Mouse (Mus musculus): ENCODE measurements around the gene Sds. TPM values are rescaled to one million over a fixed set of nuclear protein-coding genes. Genes with fewer than 3 reads are reported as not detected.

Gene Sds
- polyA plus RNA-seq, 1 experiment: not detected

DNA sequence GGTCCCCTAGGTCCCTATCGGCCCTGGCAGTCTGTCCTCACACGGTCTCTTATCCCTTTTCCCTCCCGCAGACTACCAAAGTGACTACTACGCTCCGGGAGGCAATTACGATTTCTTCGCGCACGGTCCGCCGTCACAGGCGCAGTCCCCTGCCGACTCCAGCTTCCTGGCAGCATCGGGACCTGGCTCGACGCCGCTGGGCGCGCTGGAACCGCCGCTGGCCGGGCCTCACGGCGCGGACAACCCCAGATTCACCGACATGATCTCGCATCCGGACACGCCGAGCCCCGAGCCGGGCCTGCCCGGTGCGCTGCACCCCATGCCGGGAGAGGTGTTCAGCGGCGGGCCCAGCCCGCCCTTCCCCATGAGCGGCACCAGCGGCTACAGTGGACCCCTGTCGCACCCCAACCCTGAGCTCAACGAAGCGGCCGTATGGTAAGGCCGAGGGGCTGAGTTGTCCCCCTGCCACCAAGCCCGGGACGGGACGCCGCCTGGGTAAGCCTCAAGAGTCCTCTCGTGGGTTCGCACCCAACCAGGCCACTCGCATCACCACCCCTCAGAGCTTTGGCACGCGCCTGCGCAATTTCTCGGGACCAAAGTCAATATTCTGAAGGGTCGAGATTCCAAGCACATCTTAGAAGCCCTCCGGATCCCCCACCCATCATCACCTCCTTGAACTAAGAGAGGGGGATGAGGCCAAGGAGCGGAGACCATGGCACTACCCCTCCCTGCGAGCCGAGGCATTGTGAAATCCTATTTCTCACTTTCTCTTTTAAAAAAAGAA, 36.2 kb upstream of the Sds start:
- Histone ChIP-seq H3K4me1 (ENCODE audit: control insufficient read depth, insufficient read depth, low read length) (no peaks in the 10 kb centered on the region), H3K4me3 (ENCODE audit: insufficient read depth, low read length) (peak overlapping the region; percentile 31), H3K27ac (ENCODE audit: insufficient read depth, low read length) (no peak overlapping the region)
- TF ChIP-seq CTCF (IDR thresholded peaks at IDR 0.05; ENCODE audit: borderline replicate concordance, insufficient read depth, low read length) (no peak), POLR2A (IDR thresholded peaks at IDR 0.05; ENCODE audit: low read depth, low read length) (no peak)

GRCm38 (mm10) chr5:120440733-120441132, 35.6 kb upstream of the Sds start:
- Histone ChIP-seq H3K4me1 (ENCODE audit: control insufficient read depth, insufficient read depth, low read length) (no peaks in the 10 kb centered on the region), H3K4me3 (ENCODE audit: insufficient read depth, low read length) (peak overlapping the region; percentile 31), H3K27ac (ENCODE audit: insufficient read depth, low read length) (no peak overlapping the region)
- TF ChIP-seq CTCF (IDR thresholded peaks at IDR 0.05; ENCODE audit: borderline replicate concordance, insufficient read depth, low read length) (peak; percentile 87), POLR2A (IDR thresholded peaks at IDR 0.05; ENCODE audit: low read depth, low read length) (no peak)

GRCm38 (mm10) chr5:120447305-120447704, 29.0 kb upstream of the Sds start:
- no peak overlapping the region for H3K27ac ChIP-seq (ENCODE audit: insufficient read depth, low read length)
- H3K4me3 ChIP-seq (ENCODE audit: insufficient read depth, low read length): no peak overlapping the region
- no peaks in the 10 kb centered on the region for H3K4me1 ChIP-seq (ENCODE audit: control insufficient read depth, insufficient read depth, low read length)
- no peak for TF ChIP-seq POLR2A (IDR thresholded peaks at IDR 0.05; ENCODE audit: low read depth, low read length)
- no peak for TF ChIP-seq CTCF (IDR thresholded peaks at IDR 0.05; ENCODE audit: borderline replicate concordance, insufficient read depth, low read length)

GRCm38 (mm10) chr5:120454756-120455337, 21.5 kb upstream of the Sds start:
- H3K4me3 ChIP-seq (ENCODE audit: insufficient read depth, low read length): no peak overlapping the region

DNA sequence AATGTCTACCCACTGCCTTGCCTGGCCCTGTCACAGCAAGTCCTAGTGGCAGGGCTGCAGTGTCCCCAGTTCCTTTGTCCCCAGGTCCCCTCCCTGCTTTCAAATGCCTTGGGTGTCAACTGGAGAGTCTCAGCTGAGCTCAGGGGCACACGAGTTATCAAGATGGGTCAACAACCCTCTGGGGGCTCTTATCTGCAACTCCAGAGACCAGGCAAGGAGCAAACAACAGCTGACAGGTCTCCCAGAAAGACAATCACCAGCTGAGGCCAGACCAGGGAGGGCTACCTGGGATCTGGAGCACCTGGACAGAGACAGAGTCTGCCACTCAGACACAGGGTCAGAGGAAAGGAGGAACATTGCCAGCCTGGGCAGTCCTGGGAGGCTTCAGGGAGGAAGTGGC, 20.1 kb upstream of the Sds start:
- Histone ChIP-seq H3K4me3 (ENCODE audit: insufficient read depth, low read length) (no peak overlapping the region), H3K27ac (ENCODE audit: insufficient read depth, low read length) (no peak overlapping the region), H3K4me1 (ENCODE audit: control insufficient read depth, insufficient read depth, low read length) (no peaks in the 10 kb centered on the region)
- no peak for TF ChIP-seq CTCF (IDR thresholded peaks at IDR 0.05; ENCODE audit: borderline replicate concordance, insufficient read depth, low read length)
- no peak for TF ChIP-seq POLR2A (IDR thresholded peaks at IDR 0.05; ENCODE audit: low read depth, low read length)

More at GRCm38 (mm10) chr5:120454756-120455337, 21.5 kb upstream of the Sds start:
- Histone ChIP-seq H3K4me1 (ENCODE audit: control insufficient read depth, insufficient read depth, low read length) (no peaks in the 10 kb centered on the region), H3K27ac (ENCODE audit: insufficient read depth, low read length) (no peak overlapping the region)
- TF ChIP-seq CTCF (IDR thresholded peaks at IDR 0.05; ENCODE audit: borderline replicate concordance, insufficient read depth, low read length) (no peak), POLR2A (IDR thresholded peaks at IDR 0.05; ENCODE audit: low read depth, low read length) (no peak)

DNA sequence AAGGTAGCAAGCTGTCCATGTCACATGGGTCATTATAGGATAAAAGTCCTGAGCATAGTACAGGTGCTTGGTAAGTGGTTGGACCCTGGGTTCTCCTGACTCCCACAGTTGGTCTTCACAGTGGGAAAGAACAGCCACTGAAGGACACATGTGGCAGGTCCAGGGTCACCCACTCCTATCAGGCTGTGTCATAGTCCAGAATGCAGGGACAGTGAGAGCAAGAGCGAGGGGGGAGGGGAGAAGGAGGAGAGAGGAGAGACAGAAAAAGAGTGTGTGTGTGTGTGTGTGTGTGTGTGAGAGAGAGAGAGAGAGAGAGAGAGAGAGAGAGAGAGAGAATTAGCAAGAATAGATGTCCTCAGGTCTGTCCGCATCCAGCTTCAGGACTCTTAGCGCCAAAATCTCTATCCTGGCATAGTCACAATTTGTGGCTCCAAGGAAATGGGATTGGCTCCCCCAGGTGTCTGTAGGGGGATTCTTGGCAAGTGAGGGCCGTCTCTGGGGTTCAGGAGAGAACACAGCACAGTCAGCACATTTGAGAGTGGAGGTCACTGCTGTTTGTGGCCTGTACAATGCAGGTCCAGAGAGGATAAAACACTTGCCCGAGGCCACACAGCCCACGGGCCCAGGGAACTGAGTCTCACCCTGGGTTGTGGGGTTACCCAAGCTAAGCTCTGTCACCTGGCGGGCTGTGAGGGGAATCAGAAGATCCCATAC, 19.3 kb upstream of the Sds start:
- Histone ChIP-seq H3K27ac (ENCODE audit: insufficient read depth, low read length) (no peak overlapping the region), H3K4me1 (ENCODE audit: control insufficient read depth, insufficient read depth, low read length) (no peaks in the 10 kb centered on the region), H3K4me3 (ENCODE audit: insufficient read depth, low read length) (no peak overlapping the region)
- TF ChIP-seq CTCF (IDR thresholded peaks at IDR 0.05; ENCODE audit: borderline replicate concordance, insufficient read depth, low read length): no peak
- TF ChIP-seq POLR2A (IDR thresholded peaks at IDR 0.05; ENCODE audit: low read depth, low read length): no peak

- TF ChIP-seq POLR2A (IDR thresholded peaks at IDR 0.05; ENCODE audit: low read depth, low read length) (no peak), CTCF (IDR thresholded peaks at IDR 0.05; ENCODE audit: borderline replicate concordance, insufficient read depth, low read length) (no peak; the same call in 1 of the 2 replicates)
- Histone ChIP-seq H3K27ac (ENCODE audit: insufficient read depth, low read length) (no peak overlapping the region), H3K4me3 (ENCODE audit: insufficient read depth, low read length) (no peak overlapping the region), H3K4me1 (ENCODE audit: control insufficient read depth, insufficient read depth, low read length) (no peaks in the 10 kb centered on the region)
Measured at GRCm38 (mm10) chr5:120457628-120458027, 18.7 kb upstream of the Sds start.

GRCm38 (mm10) chr5:120459133-120459532, 17.2 kb upstream of the Sds start:
- Histone ChIP-seq H3K27ac (ENCODE audit: insufficient read depth, low read length) (no peak overlapping the region), H3K4me3 (ENCODE audit: insufficient read depth, low read length) (no peak overlapping the region), H3K4me1 (ENCODE audit: control insufficient read depth, insufficient read depth, low read length) (no peaks in the 10 kb centered on the region)
- no peak for TF ChIP-seq POLR2A (IDR thresholded peaks at IDR 0.05; ENCODE audit: low read depth, low read length)
- TF ChIP-seq CTCF (IDR thresholded peaks at IDR 0.05; ENCODE audit: borderline replicate concordance, insufficient read depth, low read length): no peak

DNA sequence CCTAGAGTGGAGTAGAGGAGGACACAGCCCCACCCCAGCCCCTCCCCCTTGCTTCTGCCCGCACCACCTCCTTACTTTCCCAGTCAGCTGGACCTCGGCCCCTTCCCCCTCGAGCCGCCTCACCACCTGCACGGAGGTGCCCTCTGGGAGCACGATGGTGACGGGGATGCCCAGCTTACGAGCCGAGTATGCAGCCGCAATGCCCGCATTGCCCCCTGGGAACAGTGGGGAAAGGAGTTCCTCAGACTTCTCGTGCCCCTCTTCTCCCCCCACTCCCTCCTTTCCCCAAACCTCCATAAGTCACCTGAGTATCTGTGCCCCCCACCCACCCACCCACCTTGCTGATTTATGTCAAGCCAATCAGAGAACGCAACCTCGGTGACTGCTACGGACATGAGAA, 14.4 kb upstream of the Sds start:
- Histone ChIP-seq H3K4me1 (ENCODE audit: control insufficient read depth, insufficient read depth, low read length) (no peaks in the 10 kb centered on the region), H3K4me3 (ENCODE audit: insufficient read depth, low read length) (no peak overlapping the region), H3K27ac (ENCODE audit: insufficient read depth, low read length) (no peak overlapping the region)
- TF ChIP-seq POLR2A (IDR thresholded peaks at IDR 0.05; ENCODE audit: low read depth, low read length): no peak
- TF ChIP-seq CTCF (IDR thresholded peaks at IDR 0.05; ENCODE audit: borderline replicate concordance, insufficient read depth, low read length): no peak

GRCm38 (mm10) chr5:120464321-120464720, 12.0 kb upstream of the Sds start:
- Histone ChIP-seq H3K4me3 (ENCODE audit: insufficient read depth, low read length) (no peak overlapping the region), H3K4me1 (ENCODE audit: control insufficient read depth, insufficient read depth, low read length) (no peaks in the 10 kb centered on the region), H3K27ac (ENCODE audit: insufficient read depth, low read length) (no peak overlapping the region)
- no peak for TF ChIP-seq CTCF (IDR thresholded peaks at IDR 0.05; ENCODE audit: borderline replicate concordance, insufficient read depth, low read length)
- no peak for TF ChIP-seq POLR2A (IDR thresholded peaks at IDR 0.05; ENCODE audit: low read depth, low read length)
